Mouse (Mus musculus): ENCODE data around the gene Dnmt3c. TPM values are rescaled to one million over a fixed set of nuclear protein-coding genes. Genes with fewer than 3 reads are reported as not detected.
"Not testable (repeated sequence)": the region's sequence is repeated elsewhere in the genome, so short reads cannot be mapped to it uniquely, and the experiment has no call there.

Dnmt3c gene
- total and polyA plus RNA-seq, 3 experiments, result not detected

- no peaks in the 10 kb centered on the region for H3K27me3 ChIP-seq (ENCODE audit: control insufficient read depth, insufficient read depth, low read length)
- no peak overlapping the region for H3K4me3 ChIP-seq
- no peaks in the 10 kb centered on the region for H3K4me1 ChIP-seq (ENCODE audit: control insufficient read depth, insufficient read depth, low read length)
- TF ChIP-seq EP300 (IDR thresholded peaks at IDR 0.05; ENCODE audit: insufficient read depth, low read depth, low read length), result no peak
- no peak for TF ChIP-seq CTCF (IDR thresholded peaks at IDR 0.05)
- TF ChIP-seq POLR2A (IDR thresholded peaks at IDR 0.05; ENCODE audit: insufficient read depth, low read depth, low read length), result no peak
- DNase-seq, result no peak
- intact Hi-C loops (cut with DNase I), result no loop called here
- 57% methylated on average over 3 of the region's 3 CpGs for WGBS
- no peak overlapping the region for H3K27ac ChIP-seq
- no peaks in the 10 kb centered on the region for H3K36me3 ChIP-seq (ENCODE audit: control insufficient read depth, insufficient read depth, low read length)
- no peak overlapping the region for H3K9ac ChIP-seq (ENCODE audit: low read depth, low read length)
- no peaks in the 10 kb centered on the region for H3K79me2 ChIP-seq (replicated peaks; ENCODE audit: control insufficient read depth, insufficient read depth, low read length)
Observed at GRCm38 (mm10) chr2:153660616-153661015, 35.8 kb upstream of the Dnmt3c start.

DNA sequence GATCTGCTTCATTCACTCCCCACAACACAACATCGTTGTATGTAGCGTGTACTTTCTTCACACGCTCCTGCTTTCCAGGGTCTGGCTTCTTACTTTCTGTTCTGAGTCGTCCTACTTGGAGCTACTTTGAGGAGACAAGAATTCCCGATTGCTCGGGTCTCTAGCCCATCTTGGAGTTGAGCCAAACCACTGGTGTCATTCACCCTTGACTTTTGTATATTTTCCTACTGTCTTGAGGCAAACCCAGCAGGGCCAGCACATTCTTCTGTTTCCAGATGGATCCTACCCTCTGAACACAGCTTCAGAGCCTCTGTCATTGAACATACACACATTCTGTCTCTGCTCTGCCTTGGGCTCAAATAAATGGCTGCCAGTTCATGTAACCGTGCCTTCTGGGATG is 31.1 kb upstream of the Dnmt3c start:
- WGBS, result 81% methylated on average over 7 of the region's 7 CpGs
- Histone ChIP-seq H3K4me1 (ENCODE audit: control insufficient read depth, insufficient read depth, low read length) (no peaks in the 10 kb centered on the region), H3K9ac (ENCODE audit: low read depth, low read length) (no peak overlapping the region), H3K4me3 (no peak overlapping the region), H3K27me3 (ENCODE audit: control insufficient read depth, insufficient read depth, low read length) (no peaks in the 10 kb centered on the region), H3K79me2 (replicated peaks; ENCODE audit: control insufficient read depth, insufficient read depth, low read length) (no peaks in the 10 kb centered on the region), H3K36me3 (ENCODE audit: control insufficient read depth, insufficient read depth, low read length) (no peaks in the 10 kb centered on the region), H3K27ac (no peak overlapping the region)
- TF ChIP-seq CTCF (IDR thresholded peaks at IDR 0.05), result no peak
- no peak for TF ChIP-seq EP300 (IDR thresholded peaks at IDR 0.05; ENCODE audit: insufficient read depth, low read depth, low read length)
- TF ChIP-seq POLR2A (IDR thresholded peaks at IDR 0.05; ENCODE audit: insufficient read depth, low read depth, low read length), result no peak
- intact Hi-C loops (cut with DNase I), result loop anchor here (5.0 kb wide), 1 partner anchor 267 kb away; no protein-coding TSS in a partner anchor
- no peak for DNase-seq

- intact Hi-C loops (cut with DNase I), result loop anchor here (1.0 to 5.0 kb wide), 2 partner anchors 182 to 263 kb away; no protein-coding TSS in a partner anchor
- Histone ChIP-seq H3K27ac (no peak overlapping the region), H3K9ac (ENCODE audit: low read depth, low read length) (no peak overlapping the region), H3K4me3 (no peak overlapping the region), H3K79me2 (replicated peaks; ENCODE audit: control insufficient read depth, insufficient read depth, low read length) (no peaks in the 10 kb centered on the region), H3K4me1 (ENCODE audit: control insufficient read depth, insufficient read depth, low read length) (no peaks in the 10 kb centered on the region), H3K27me3 (ENCODE audit: control insufficient read depth, insufficient read depth, low read length) (no peaks in the 10 kb centered on the region), H3K36me3 (ENCODE audit: control insufficient read depth, insufficient read depth, low read length) (no peaks in the 10 kb centered on the region)
- DNase-seq, result no peak
- TF ChIP-seq POLR2A (IDR thresholded peaks at IDR 0.05; ENCODE audit: insufficient read depth, low read depth, low read length) (no peak), CTCF (IDR thresholded peaks at IDR 0.05) (peak; percentile 85), EP300 (IDR thresholded peaks at IDR 0.05; ENCODE audit: insufficient read depth, low read depth, low read length) (no peak)
- WGBS, result 61% methylated on average over 7 of the region's 7 CpGs
Observed at GRCm38 (mm10) chr2:153668754-153669376, 27.6 kb upstream of the Dnmt3c start.

DNA sequence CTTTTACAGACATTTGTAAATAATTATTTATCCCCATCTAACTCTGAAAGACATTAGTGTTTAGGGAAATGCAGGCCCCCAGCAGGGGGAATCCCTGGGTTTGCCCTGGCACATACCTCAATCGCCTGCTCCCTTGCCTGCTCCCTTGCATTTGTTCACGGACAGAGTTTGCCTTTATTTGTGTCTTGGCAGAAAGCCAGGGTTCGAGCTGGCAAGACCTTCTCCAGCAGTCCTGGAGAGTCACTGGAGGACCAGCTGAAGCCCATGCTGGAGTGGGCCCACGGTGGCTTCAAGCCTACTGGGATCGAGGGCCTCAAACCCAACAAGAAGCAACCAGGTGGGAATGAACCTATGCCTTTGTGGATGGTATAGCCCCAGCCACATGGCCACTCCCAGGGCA is 26.3 kb upstream of the Dnmt3c start:
- Histone ChIP-seq H3K79me2 (replicated peaks; ENCODE audit: control insufficient read depth, insufficient read depth, low read length) (no peaks in the 10 kb centered on the region), H3K27me3 (ENCODE audit: control insufficient read depth, insufficient read depth, low read length) (no peaks in the 10 kb centered on the region), H3K27ac (no peak overlapping the region), H3K36me3 (ENCODE audit: control insufficient read depth, insufficient read depth, low read length) (no peaks in the 10 kb centered on the region), H3K9ac (ENCODE audit: low read depth, low read length) (no peak overlapping the region), H3K4me3 (no peak overlapping the region), H3K4me1 (ENCODE audit: control insufficient read depth, insufficient read depth, low read length) (no peaks in the 10 kb centered on the region)
- TF ChIP-seq POLR2A (IDR thresholded peaks at IDR 0.05; ENCODE audit: insufficient read depth, low read depth, low read length), result no peak
- TF ChIP-seq CTCF (IDR thresholded peaks at IDR 0.05), result no peak
- TF ChIP-seq EP300 (IDR thresholded peaks at IDR 0.05; ENCODE audit: insufficient read depth, low read depth, low read length), result no peak
- WGBS, result 51% methylated on average over 5 of the region's 5 CpGs
- intact Hi-C loops (cut with DNase I), result no loop called here
- DNase-seq, result no peak

DNA sequence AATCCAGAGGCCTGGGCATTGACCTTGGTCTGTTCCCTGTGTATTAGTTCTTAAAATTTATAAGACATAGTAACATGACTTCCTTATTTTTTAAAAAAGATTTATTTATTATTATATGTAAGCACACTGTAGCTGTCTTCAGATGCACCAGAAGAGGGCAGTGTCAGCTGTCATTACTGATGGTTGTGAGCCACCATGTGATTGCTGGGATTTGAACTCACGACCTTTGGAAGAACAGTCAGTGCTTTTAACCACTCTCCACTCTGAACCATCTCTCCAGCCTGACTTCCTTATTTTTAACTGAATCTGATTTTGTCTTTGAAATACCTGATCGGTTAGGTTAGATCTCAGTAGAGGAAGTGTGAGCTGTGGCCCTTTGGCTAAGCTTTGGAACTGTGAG is 23.8 kb upstream of the Dnmt3c start:
- intact Hi-C loops (cut with DNase I), result no loop called here
- WGBS, result 96% methylated on average over 2 of the region's 2 CpGs
- Histone ChIP-seq H3K79me2 (replicated peaks; ENCODE audit: control insufficient read depth, insufficient read depth, low read length) (no peaks in the 10 kb centered on the region), H3K27ac (no peak overlapping the region), H3K4me1 (ENCODE audit: control insufficient read depth, insufficient read depth, low read length) (no peaks in the 10 kb centered on the region), H3K9ac (ENCODE audit: low read depth, low read length) (no peak overlapping the region), H3K4me3 (no peak overlapping the region), H3K27me3 (ENCODE audit: control insufficient read depth, insufficient read depth, low read length) (no peaks in the 10 kb centered on the region), H3K36me3 (ENCODE audit: control insufficient read depth, insufficient read depth, low read length) (no peaks in the 10 kb centered on the region)
- no peak for DNase-seq
- TF ChIP-seq POLR2A (IDR thresholded peaks at IDR 0.05; ENCODE audit: insufficient read depth, low read depth, low read length), result no peak
- peak; percentile 23; the same call in 1 of the 2 replicates for TF ChIP-seq CTCF (IDR thresholded peaks at IDR 0.05)
- TF ChIP-seq EP300 (IDR thresholded peaks at IDR 0.05; ENCODE audit: insufficient read depth, low read depth, low read length), result no peak

DNA sequence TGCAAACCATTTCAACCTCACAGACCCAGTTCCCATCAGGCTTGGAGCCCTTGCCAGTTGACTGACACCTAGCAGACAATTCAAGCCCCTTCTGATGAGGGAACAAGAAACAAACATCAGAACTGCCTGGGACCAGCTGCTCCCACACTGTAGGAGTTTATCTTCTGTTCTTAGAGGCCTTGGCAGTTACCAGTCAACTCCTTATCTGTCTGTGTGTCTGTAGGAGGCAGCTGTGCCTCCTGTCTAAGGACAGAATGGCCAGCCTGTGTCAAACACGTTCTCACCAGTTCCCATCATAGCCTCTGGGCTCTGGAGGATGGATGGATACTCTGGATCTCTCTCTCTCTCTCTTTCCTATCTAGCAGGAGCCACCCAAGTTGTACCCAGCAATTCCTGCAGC is 21.1 kb upstream of the Dnmt3c start:
- H3K9ac ChIP-seq (ENCODE audit: low read depth, low read length); DNase-seq; H3K79me2 ChIP-seq (replicated peaks; ENCODE audit: control insufficient read depth, insufficient read depth, low read length); H3K4me1 ChIP-seq (ENCODE audit: control insufficient read depth, insufficient read depth, low read length); H3K4me3 ChIP-seq; H3K36me3 ChIP-seq (ENCODE audit: control insufficient read depth, insufficient read depth, low read length); H3K27ac ChIP-seq; intact Hi-C loops (cut with DNase I); H3K27me3 ChIP-seq (ENCODE audit: control insufficient read depth, insufficient read depth, low read length): not testable (repeated sequence)
- WGBS, result 56% methylated on average over 1 of the region's 1 CpGs

Data from heart, adult 2 months (tissue).